Mouse (Mus musculus): ENCODE results near the gene Cops2.

- no peak for TF ChIP-seq CTCF (IDR thresholded peaks at IDR 0.05; ENCODE audit: borderline replicate concordance, control insufficient read depth, extremely low read depth, insufficient read depth, low read length, poor library complexity)
- TF ChIP-seq POLR2A (IDR thresholded peaks at IDR 0.05; ENCODE audit: control insufficient read depth, extremely low read depth, insufficient read depth, low read length, poor library complexity), result no peak
Measured at GRCm38 (mm10) chr2:125827898-125828297, 31.0 kb downstream of the Cops2 start.
